7 mouse cellular contexts compared by ENCODE assay signal in genomic region chr15:103169612-103170315, GRCm38 (mm10). TPM values are rescaled to one million over a fixed set of nuclear protein-coding genes. Genes with fewer than 3 reads are reported as not detected.
DNase-seq lines count a peak whose midpoint lies in the region; ATAC-seq and TF ChIP-seq lines count a peak whose summit lies in the region.

No protein-coding gene starts in this region.

- H3K4me2 ChIP-seq in lung, embryonic 14.5 days, result peak overlapping the region; percentile 97
- H3K4me2 ChIP-seq in embryonic facial prominence, embryonic 14.5 days (ENCODE audit: low read depth, low read length), result peak overlapping the region; percentile 80
- peak overlapping the region; percentile 83 for H3K4me2 ChIP-seq in limb, embryonic 11.5 days (ENCODE audit: low read depth, severe bottlenecking)
- peak overlapping the region; percentile 99 for H3K4me2 ChIP-seq in neural tube, embryonic 15.5 days

- WGBS in lung, embryonic 14.5 days, result 4% methylated on average over 26 of the region's 26 CpGs
- 14% methylated on average over 26 of the region's 26 CpGs for WGBS in lung, adult 2 months
- WGBS in embryonic facial prominence, embryonic 14.5 days, result 4% methylated on average over 22 of the region's 26 CpGs
- 6% methylated on average over 26 of the region's 26 CpGs for WGBS in limb, embryonic 11.5 days
- 3% methylated on average over 26 of the region's 26 CpGs for WGBS in neural tube, embryonic 15.5 days

- H3K9ac ChIP-seq in lung, embryonic 14.5 days, result peak overlapping the region; percentile 44; the same call in 1 of the 2 replicates
- H3K9ac ChIP-seq in embryonic facial prominence, embryonic 14.5 days (ENCODE audit: low read depth, low read length), result peak overlapping the region; percentile 55; the same call in 1 of the 2 replicates
- H3K9ac ChIP-seq in limb, embryonic 11.5 days (ENCODE audit: low read length), result peak overlapping the region; percentile 28; the same call in 1 of the 2 replicates
- H3K9ac ChIP-seq in neural tube, embryonic 15.5 days (replicated peaks), result peak overlapping the region; percentile 57

- peak overlapping the region; percentile 51 for H3K4me3 ChIP-seq in lung, embryonic 14.5 days (ENCODE audit: low read depth, low read length)
- H3K4me3 ChIP-seq in lung, adult 2 months (replicated peaks; ENCODE audit: extremely low read depth, low read depth, low read length), result no peak overlapping the region
- peak overlapping the region; percentile 47 for H3K4me3 ChIP-seq in embryonic facial prominence, embryonic 14.5 days (ENCODE audit: low read depth, low read length)
- peak overlapping the region; percentile 29 for H3K4me3 ChIP-seq in limb, embryonic 11.5 days (ENCODE audit: low read depth, low read length)
- H3K4me3 ChIP-seq in neural tube, embryonic 15.5 days (replicated peaks), result peak overlapping the region; percentile 49

- peak; percentile 5; the same call in 1 of the 2 replicates for ATAC-seq in lung, embryonic 14.5 days (ENCODE audit: insufficient read depth)
- ATAC-seq in embryonic facial prominence, embryonic 14.5 days (ENCODE audit: low read depth), result peak; percentile 48
- peak; percentile 12; the same call in 1 of the 2 replicates for ATAC-seq in limb, embryonic 11.5 days (ENCODE audit: insufficient number of reproducible peaks, low FRiP score, low TSS enrichment, low read depth)
- ATAC-seq in neural tube, embryonic 15.5 days (ENCODE audit: low FRiP score), result no peak
- no peak for ATAC-seq in frontal cortex, adult (ENCODE audit: low TSS enrichment)

- H3K9me3 ChIP-seq in lung, embryonic 14.5 days (ENCODE audit: low read depth, low read length), result no peaks in the 10 kb centered on the region
- no peaks in the 10 kb centered on the region for H3K9me3 ChIP-seq in embryonic facial prominence, embryonic 14.5 days (ENCODE audit: control insufficient read depth, low read length)
- H3K9me3 ChIP-seq in limb, embryonic 11.5 days (ENCODE audit: control insufficient read depth, low read length), result no peaks in the 10 kb centered on the region
- no peaks in the 10 kb centered on the region for H3K9me3 ChIP-seq in neural tube, embryonic 15.5 days (replicated peaks)

- DNase-seq in lung, embryonic 14.5 days, result peak; percentile 46
- no peak for DNase-seq in lung, adult 2 months
- DNase-seq in embryonic facial prominence, embryonic 14.5 days (ENCODE audit: low spot score), result peak; percentile 81
- peak; percentile 66 for DNase-seq in limb, embryonic 11.5 days (ENCODE audit: low spot score)
- no peak for DNase-seq in lung, postnatal 25 days (ENCODE audit: low spot score)

- no peak for TF ChIP-seq POLR2A in lung, adult 2 months (IDR thresholded peaks at IDR 0.05; ENCODE audit: borderline replicate concordance, extremely low read depth, low read depth, low read length)

- peaks cover 13% of the 10 kb centered on the region; the same call in 1 of the 2 replicates for H3K4me1 ChIP-seq in lung, embryonic 14.5 days (ENCODE audit: insufficient read depth)
- peaks cover 6% of the 10 kb centered on the region for H3K4me1 ChIP-seq in lung, adult 2 months (ENCODE audit: control insufficient read depth, insufficient read depth, low read length)
- H3K4me1 ChIP-seq in embryonic facial prominence, embryonic 14.5 days (ENCODE audit: control insufficient read depth, insufficient read depth, low read length), result peaks cover 10% of the 10 kb centered on the region; the same call in 1 of the 2 replicates
- H3K4me1 ChIP-seq in limb, embryonic 11.5 days (ENCODE audit: control insufficient read depth, insufficient read depth, low read length), result peaks cover 24% of the 10 kb centered on the region
- H3K4me1 ChIP-seq in neural tube, embryonic 15.5 days, result peaks cover 80% of the 10 kb centered on the region

- no peaks in the 10 kb centered on the region for H3K36me3 ChIP-seq in lung, embryonic 14.5 days (ENCODE audit: insufficient read depth)
- no peaks in the 10 kb centered on the region for H3K36me3 ChIP-seq in embryonic facial prominence, embryonic 14.5 days (ENCODE audit: control insufficient read depth, insufficient read depth, low read length)
- no peaks in the 10 kb centered on the region for H3K36me3 ChIP-seq in limb, embryonic 11.5 days (ENCODE audit: control insufficient read depth, insufficient read depth, low read length)
- no peaks in the 10 kb centered on the region for H3K36me3 ChIP-seq in neural tube, embryonic 15.5 days

- H3K27me3 ChIP-seq in lung, embryonic 14.5 days (ENCODE audit: insufficient read depth, low read length), result peaks cover 80% of the 10 kb centered on the region
- H3K27me3 ChIP-seq in embryonic facial prominence, embryonic 14.5 days (replicated peaks; ENCODE audit: control insufficient read depth, insufficient read depth, low read length), result peaks cover 89% of the 10 kb centered on the region
- peaks cover 78% of the 10 kb centered on the region for H3K27me3 ChIP-seq in limb, embryonic 11.5 days (ENCODE audit: control insufficient read depth, insufficient read depth, low read length)
- H3K27me3 ChIP-seq in neural tube, embryonic 15.5 days (replicated peaks), result peaks cover 9% of the 10 kb centered on the region; the same call in 1 of the 2 replicates

- no peak for TF ChIP-seq CTCF in lung, embryonic 14.5 days (IDR thresholded peaks at IDR 0.05; ENCODE audit: low read depth)
- TF ChIP-seq CTCF in lung, adult 2 months (IDR thresholded peaks at IDR 0.05; ENCODE audit: insufficient read depth, low read length), result no peak

- no peak overlapping the region for H3K27ac ChIP-seq in lung, embryonic 14.5 days (ENCODE audit: low read depth)
- peak overlapping the region; percentile 42; the same call in 1 of the 2 replicates for H3K27ac ChIP-seq in embryonic facial prominence, embryonic 14.5 days (replicated peaks; ENCODE audit: low read depth, low read length)
- no peak overlapping the region for H3K27ac ChIP-seq in limb, embryonic 11.5 days (replicated peaks; ENCODE audit: low read depth, low read length)
- H3K27ac ChIP-seq in neural tube, embryonic 15.5 days (replicated peaks), result peak overlapping the region; percentile 77

RNA-seq across cellular contexts. Expression of gene Smug1, which starts 2.9 kb away (rescaled TPM):
- 18.0 and 18.1 TPM in 2 replicates for polyA plus RNA-seq in lung, embryonic 14.5 days (2014; fragmentation: Nextera tagmentation; extraction: Ambion mirVana)
- polyA plus RNA-seq in lung, adult 2 months (2012; rRNA removed), result 16.5 and 18.1 TPM in 2 replicates
- 14.9 and 18.4 TPM in 2 replicates for polyA plus RNA-seq in embryonic facial prominence, embryonic 14.5 days (2014; fragmentation: Nextera tagmentation; extraction: Ambion mirVana)
- polyA plus RNA-seq in limb, embryonic 11.5 days (2014; fragmentation: Nextera tagmentation; extraction: Ambion mirVana), result 14.4 and 14.7 TPM in 2 replicates
- 25.8 and 30.9 TPM in 2 replicates for polyA plus RNA-seq in neural tube, embryonic 15.5 days (2015; fragmentation: Nextera tagmentation; extraction: Ambion mirVana)

Comparison
In these comparisons a context has a peak if more than half of its experiments do, and no peak if none do; other contexts are left out.
1. DNase-seq: peak in lung, embryonic 14.5 days (single experiment), embryonic facial prominence, embryonic 14.5 days (single experiment) and limb, embryonic 11.5 days (single experiment); none in lung, adult 2 months (single experiment) and lung, postnatal 25 days (single experiment).
2. ATAC-seq: peak in lung, embryonic 14.5 days (single experiment), embryonic facial prominence, embryonic 14.5 days (single experiment) and limb, embryonic 11.5 days (single experiment); none in neural tube, embryonic 15.5 days (single experiment) and frontal cortex, adult (single experiment).
3. H3K27ac ChIP-seq: peak in embryonic facial prominence, embryonic 14.5 days (single experiment) and neural tube, embryonic 15.5 days (single experiment); none in lung, embryonic 14.5 days (single experiment) and limb, embryonic 11.5 days (single experiment).
4. Peak in every context shown above with its lines, with median percentiles within 50 percentile points of each other: H3K4me2 ChIP-seq and H3K9ac ChIP-seq.